Mouse (Mus musculus) retina, embryonic 14.5 days (tissue): ENCODE measurements around the gene Nhs.
A peak's percentile ranks its signal among the peaks of the same experiment; 100 is the strongest.

Experiments used
- DNase-seq: peaks from one replicate; pipeline ENCODE4 v3.0.0-alpha.2; 2015; ENCODE audit warnings: low spot score

The Nhs gene

GRCm38 (mm10) chrX:161943098-161943680, 216.3 kb downstream of the Nhs start:
- DNase-seq, result no peak

- peak; percentile 64 for DNase-seq
Measured at GRCm38 (mm10) chrX:161940696-161941095, 218.8 kb downstream of the Nhs start.

GRCm38 (mm10) chrX:161926683-161927053, 232.9 kb downstream of the Nhs start:
- no peak for DNase-seq

GRCm38 (mm10) chrX:161925973-161926682, 233.4 kb downstream of the Nhs start:
- peak; percentile 48 for DNase-seq

DNA sequence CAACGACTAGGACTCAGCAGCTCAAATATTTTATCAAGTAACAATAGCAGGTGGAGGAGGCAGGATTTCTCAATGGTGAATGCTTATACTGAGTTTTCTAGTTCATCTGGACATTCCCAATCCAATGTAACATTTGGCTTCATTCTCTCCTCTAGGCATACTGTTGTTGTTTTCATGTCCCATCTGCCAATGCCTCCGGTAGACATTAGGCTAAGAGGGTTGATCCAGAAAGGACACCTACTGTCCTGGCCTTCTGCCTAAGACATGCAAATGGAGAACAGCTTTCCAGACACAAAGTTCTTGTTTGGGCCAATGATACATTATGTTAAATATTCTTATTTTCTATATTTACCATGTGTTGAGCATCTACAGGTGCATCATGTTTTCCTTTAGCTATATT, 236.9 kb downstream of the Nhs start:
- no peak for DNase-seq

GRCm38 (mm10) chrX:161921581-161921980, 237.9 kb downstream of the Nhs start:
- no peak for DNase-seq

- no peak for DNase-seq
Measured at GRCm38 (mm10) chrX:161909963-161910362, 249.6 kb downstream of the Nhs start.

GRCm38 (mm10) chrX:161908652-161909403, 250.7 kb downstream of the Nhs start:
- DNase-seq, result peak; percentile 47

DNA sequence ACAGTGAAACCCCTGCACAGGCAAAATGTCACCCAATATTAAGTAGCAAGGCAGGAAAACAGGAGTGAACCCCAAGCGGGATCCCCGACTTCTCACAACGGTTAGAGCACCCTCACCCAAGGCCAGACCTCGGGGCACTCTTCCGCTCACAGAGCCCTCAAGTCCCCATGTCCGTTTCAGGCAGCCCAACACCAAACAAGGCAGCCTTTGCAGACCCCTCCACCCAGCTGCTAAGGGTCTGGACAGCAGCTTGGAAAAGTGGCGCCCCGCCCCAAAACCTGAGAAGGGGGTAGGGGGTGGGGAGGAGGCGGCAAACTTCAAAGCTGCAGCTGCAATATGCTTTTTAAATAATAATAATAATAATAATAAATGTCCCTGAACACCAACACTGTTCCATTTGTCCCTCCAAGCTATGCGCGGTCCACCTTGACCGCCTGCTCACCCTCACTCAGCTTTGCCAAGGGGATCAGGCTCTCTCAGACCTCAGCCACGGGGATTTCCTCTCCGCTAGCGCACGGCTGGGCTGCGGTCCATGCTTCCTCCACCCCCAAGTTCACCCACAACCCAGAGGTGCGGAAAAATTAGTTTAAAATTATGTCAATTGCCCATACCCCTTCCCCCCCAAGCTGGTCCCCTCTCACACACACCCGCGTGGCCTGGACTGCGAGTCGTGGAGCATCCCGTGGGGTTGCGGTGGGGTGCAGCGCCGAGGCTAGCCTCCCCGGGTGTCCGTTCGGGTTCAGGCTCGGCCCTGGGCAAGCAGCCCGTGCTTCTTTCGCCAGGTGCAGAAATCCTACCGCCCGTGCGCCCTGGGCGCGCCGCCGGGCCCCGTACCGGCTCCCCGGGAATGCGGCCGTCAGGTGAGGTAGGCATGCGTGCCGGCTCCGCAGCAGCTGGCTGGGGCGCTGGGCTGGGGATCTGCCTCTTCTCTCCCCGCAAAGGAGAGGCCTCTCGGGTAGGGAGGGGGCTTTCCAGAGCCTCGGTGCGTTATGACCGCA, 251.6 kb downstream of the Nhs start:
- DNase-seq, result peak; percentile 3

GRCm38 (mm10) chrX:161894442-161894841, 265.1 kb downstream of the Nhs start:
- DNase-seq, result no peak

- DNase-seq, result no peak
Measured at GRCm38 (mm10) chrX:161883661-161884060, 275.9 kb downstream of the Nhs start.

GRCm38 (mm10) chrX:161877123-161877522, 282.4 kb downstream of the Nhs start:
- no peak for DNase-seq

DNA sequence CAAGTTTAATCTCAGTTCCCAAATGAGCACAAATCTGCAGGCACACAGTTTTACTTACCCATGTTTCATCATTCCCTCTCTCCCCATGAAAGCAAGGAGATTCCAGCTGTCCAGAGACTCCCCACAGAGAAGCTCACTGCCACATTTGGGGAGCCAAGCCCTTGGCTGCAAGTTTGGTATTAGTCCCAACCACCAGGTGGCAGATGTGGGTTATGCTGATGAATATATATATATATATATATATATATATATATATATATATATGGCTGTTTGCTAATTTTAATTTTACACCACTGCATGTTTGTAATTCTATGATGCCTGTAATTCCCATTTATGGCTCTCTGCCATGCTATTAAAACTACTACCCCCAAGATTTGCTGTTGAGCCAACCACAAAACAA, 286.0 kb downstream of the Nhs start:
- DNase-seq, result peak; percentile 39

- DNase-seq, result no peak
Measured at GRCm38 (mm10) chrX:161871306-161871705, 288.2 kb downstream of the Nhs start.

GRCm38 (mm10) chrX:161855630-161856029, 303.9 kb downstream of the Nhs start:
- DNase-seq, result no peak

GRCm38 (mm10) chrX:161853626-161854312, 305.8 kb downstream of the Nhs start:
- no peak for DNase-seq

DNA sequence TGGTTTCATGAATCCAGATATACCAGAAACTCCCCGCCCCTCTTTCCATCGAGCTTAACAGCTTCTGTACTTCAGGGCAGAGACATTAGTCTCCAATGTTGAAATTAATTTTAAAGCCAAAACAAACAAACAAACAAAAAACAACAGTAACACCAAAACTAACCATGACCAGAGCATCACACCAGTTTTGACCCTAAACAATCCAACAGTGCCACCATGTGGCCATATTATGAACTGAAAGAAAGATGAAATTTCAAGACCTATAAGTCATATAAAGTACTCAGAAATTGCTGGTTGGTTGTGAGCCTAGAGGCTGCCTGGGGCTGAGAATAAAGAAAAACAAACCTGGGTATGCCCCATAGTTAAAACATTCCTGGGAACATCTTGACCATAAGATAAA, 333.3 kb downstream of the Nhs start:
- DNase-seq, result peak; percentile 71

DNA sequence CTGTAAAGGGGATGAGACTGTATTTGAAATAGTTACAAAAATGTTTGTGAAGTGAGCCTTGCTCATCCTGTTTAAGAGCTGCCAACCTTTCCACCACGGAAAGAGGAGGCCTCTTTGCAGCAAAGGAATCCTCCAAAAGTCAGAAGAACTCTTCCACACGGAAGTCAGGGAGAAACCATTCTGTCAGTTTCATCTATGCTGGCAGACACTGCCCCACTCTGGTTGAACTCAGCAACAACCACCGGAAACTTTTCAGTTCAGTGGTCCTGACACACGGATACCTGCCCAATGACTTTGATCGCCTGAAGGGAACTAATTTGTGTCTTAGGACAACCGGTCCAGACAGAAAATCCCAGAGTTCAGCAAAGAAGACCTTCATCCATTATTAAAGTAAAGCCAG, 369.3 kb downstream of the Nhs start:
- peak; percentile 44 for DNase-seq
